Mouse (Mus musculus) stomach, embryonic 16.5 days (tissue): ENCODE measurements around the gene Slc36a4. TPM values are rescaled to one million over a fixed set of nuclear protein-coding genes. Genes with fewer than 3 reads are reported as not detected.

Source experiments
- ATAC-seq: fragments of 200-750 bp; cut with Nextera tagmentation; 2 replicates; pipeline ENCODE4 v1.8.0; 2017; ENCODE audit warnings: moderate number of reproducible peaks, moderate TSS enrichment; ENCODE audit not compliant: insufficient read depth, low FRiP score
- H3K27ac ChIP-seq: fragments of 300-500 bp; sonication (generic); 2 replicates; pipeline ENCODE4 v1.5.1; 2014; ENCODE audit warnings: low read length
- H3K27me3 ChIP-seq: fragments of 300-500 bp; sonication (generic); 2 replicates; pipeline ENCODE4 v1.6.1; 2014; ENCODE audit warnings: low read length, control low read depth, mixed read lengths; ENCODE audit not compliant: control insufficient read depth, insufficient read depth
- H3K36me3 ChIP-seq: fragments of 300-500 bp; sonication (generic); 2 replicates; pipeline ENCODE4 v1.6.1; 2014; ENCODE audit warnings: low read length; ENCODE audit not compliant: control insufficient read depth, insufficient read depth
- H3K4me1 ChIP-seq: fragments of 300-500 bp; sonication (generic); 2 replicates; pipeline ENCODE4 v1.6.1; 2014; ENCODE audit warnings: low read length, control low read depth, mixed read lengths; ENCODE audit not compliant: control insufficient read depth, insufficient read depth
- H3K4me2 ChIP-seq: fragments of 300-500 bp; sonication (generic); 2 replicates; pipeline ENCODE4 v1.6.1; 2014; ENCODE audit warnings: low read depth, low read length, mixed read lengths
- H3K4me3 ChIP-seq: fragments of 300-500 bp; sonication (generic); replicated peaks from 2 replicates; pipeline ENCODE4 v1.5.1; 2014; ENCODE audit warnings: mild to moderate bottlenecking, low read length
- H3K9ac ChIP-seq: fragments of 300-500 bp; sonication (generic); 2 replicates; pipeline ENCODE4 v1.6.1; 2014; ENCODE audit warnings: low read length
- H3K9me3 ChIP-seq: fragments of 300-500 bp; sonication (generic); replicated peaks from 2 replicates; pipeline ENCODE4 v1.6.1; 2016; ENCODE audit warnings: low read length, control low read depth; ENCODE audit not compliant: control insufficient read depth
- WGBS: fragments of 180-500 bp; shearing (Covaris S2); extraction: QIAGEN DNeasy Blood & Tissue Kit; methylation state at CpG from one replicate; pipeline ENCODE4 v1.1.7; 2014; 5-methylcytosine and 5-hydroxymethylcytosine counted together
- polyA plus RNA-seq: library from polyadenylated mRNA; unstranded; fragments of >200 nt; fragmentation: Nextera tagmentation; extraction: Ambion mirVana; gene quantifications from 2 replicates; pipeline ENCODE4 v1.2.1, GENCODE M21; 2015

Gene Slc36a4
- polyA plus RNA-seq, 1 experiment from 2014 or later: 10.6 TPM

DNA sequence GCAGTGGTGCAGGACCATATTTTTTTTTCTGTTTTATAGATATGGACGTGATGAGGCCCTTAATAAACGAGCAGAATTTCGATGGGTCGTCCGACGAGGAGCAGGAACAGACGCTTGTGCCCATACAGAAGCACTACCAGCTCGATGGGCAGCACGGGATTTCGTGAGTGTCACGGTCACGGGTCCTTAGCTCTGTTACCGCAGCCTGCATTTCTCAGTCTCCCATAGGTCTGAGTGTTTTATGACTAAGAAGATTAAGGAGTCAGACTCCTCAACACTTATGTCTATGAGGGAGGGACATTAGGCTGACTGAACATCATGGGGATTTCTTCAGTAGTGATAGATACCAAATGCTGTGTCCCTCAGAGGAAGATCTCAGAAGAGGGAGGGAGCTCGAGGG lies 10.1 kb downstream of the Slc36a4 start:
- Histone ChIP-seq H3K36me3 (0 out of 2 replicates have a peak, but pooled peaks cover 6% of the 10 kb centered on the region), H3K9ac (no peak overlapping the region), H3K9me3 (no peaks in the 10 kb centered on the region), H3K4me2 (no peak overlapping the region), H3K4me3 (no peak overlapping the region), H3K27me3 (no peaks in the 10 kb centered on the region), H3K27ac (no peak overlapping the region), H3K4me1 (no peaks in the 10 kb centered on the region)
- no peak for ATAC-seq
- WGBS: 86% methylated on average over 14 of the region's 14 CpGs

DNA sequence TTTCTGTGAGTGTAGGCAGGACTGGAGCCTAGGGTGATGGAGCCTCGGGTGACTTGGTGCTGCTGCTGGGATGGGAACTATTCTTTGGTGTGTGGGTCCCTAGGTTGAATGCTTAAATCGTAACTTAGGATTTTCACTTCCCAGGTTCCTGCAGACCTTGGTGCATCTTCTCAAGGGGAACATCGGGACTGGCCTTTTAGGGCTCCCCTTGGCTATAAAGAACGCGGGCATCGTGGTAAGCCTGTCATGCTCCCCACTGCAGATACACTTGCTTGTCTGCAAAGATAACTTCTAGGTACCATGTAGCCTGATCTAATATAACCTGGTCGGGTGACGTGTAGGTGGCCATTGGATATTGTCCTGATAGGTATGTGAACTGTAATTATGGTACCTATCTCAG lies 11.0 kb downstream of the Slc36a4 start:
- H3K36me3 ChIP-seq: 0 out of 2 replicates have a peak, but pooled peaks cover 6% of the 10 kb centered on the region
- no peak overlapping the region for H3K4me3 ChIP-seq
- H3K27me3 ChIP-seq: no peaks in the 10 kb centered on the region
- WGBS: 90% methylated on average over 8 of the region's 8 CpGs
- H3K4me1 ChIP-seq: no peaks in the 10 kb centered on the region
- H3K27ac ChIP-seq: no peak overlapping the region
- ATAC-seq: no peak
- no peak overlapping the region for H3K4me2 ChIP-seq
- no peak overlapping the region for H3K9ac ChIP-seq
- H3K9me3 ChIP-seq: no peaks in the 10 kb centered on the region

GRCm38 (mm10) chr9:15721226-15721833 lies 11.8 kb downstream of the Slc36a4 start:
- Histone ChIP-seq H3K4me2 (no peak overlapping the region), H3K9me3 (no peaks in the 10 kb centered on the region), H3K36me3 (0 out of 2 replicates have a peak, but pooled peaks cover 6% of the 10 kb centered on the region), H3K27ac (no peak overlapping the region), H3K9ac (no peak overlapping the region), H3K27me3 (no peaks in the 10 kb centered on the region), H3K4me3 (no peak overlapping the region), H3K4me1 (no peaks in the 10 kb centered on the region)
- WGBS: 67% methylated on average over 6 of the region's 6 CpGs
- ATAC-seq: no peak; the same call in 1 of the 2 replicates

DNA sequence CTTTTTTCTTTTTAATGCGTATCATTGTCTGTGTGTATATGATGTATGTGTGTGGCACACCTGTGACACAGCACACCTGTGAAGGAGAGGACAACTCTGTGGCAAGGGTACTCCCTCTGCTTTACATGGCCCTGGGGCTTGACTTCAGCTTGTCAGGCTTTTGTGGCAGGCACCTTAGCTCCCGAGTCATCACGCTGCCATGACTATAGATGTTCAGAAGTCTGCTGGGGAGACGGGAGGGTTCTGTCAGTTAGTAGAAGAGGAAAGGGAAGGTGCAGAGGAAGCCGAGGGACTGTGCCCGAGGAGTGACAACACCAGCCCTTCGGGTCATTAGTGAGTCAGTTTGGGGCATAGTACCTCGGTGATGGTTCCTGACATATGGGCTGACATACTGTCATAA lies 13.0 kb downstream of the Slc36a4 start:
- H3K36me3 ChIP-seq: peaks cover 6% of the 10 kb centered on the region; the same call in 1 of the 2 replicates
- WGBS: 86% methylated on average over 8 of the region's 8 CpGs
- no peaks in the 10 kb centered on the region for H3K4me1 ChIP-seq
- no peak overlapping the region for H3K9ac ChIP-seq
- H3K9me3 ChIP-seq: no peaks in the 10 kb centered on the region
- no peaks in the 10 kb centered on the region for H3K27me3 ChIP-seq
- H3K4me3 ChIP-seq: no peak overlapping the region
- no peak overlapping the region for H3K4me2 ChIP-seq
- H3K27ac ChIP-seq: no peak overlapping the region
- ATAC-seq: no peak

DNA sequence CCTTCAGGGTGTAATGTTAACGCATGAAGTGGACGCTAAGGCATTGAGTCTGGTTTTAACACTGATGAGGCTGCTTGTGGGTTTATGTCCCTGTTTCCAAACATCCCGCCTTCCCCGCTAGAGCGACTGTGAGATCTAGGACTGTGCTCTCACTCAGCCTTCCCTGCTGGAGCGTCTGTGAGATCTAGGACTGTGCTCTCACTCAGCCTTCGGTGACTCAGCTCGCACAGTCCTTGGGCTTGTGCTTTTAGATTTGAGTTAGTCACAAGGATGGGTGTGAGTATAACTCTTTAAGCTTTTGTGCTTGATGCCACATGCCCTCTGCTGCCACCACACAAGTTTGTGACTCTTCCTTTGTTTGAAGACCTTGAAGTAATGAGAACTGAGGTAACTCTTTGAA lies 17.6 kb downstream of the Slc36a4 start:
- Histone ChIP-seq H3K36me3 (peaks cover 9% of the 10 kb centered on the region; the same call in 1 of the 2 replicates), H3K27me3 (no peaks in the 10 kb centered on the region), H3K9me3 (no peaks in the 10 kb centered on the region), H3K9ac (no peak overlapping the region), H3K27ac (no peak overlapping the region), H3K4me1 (no peaks in the 10 kb centered on the region), H3K4me2 (no peak overlapping the region), H3K4me3 (no peak overlapping the region)
- no peak for ATAC-seq
- 94% methylated on average over 8 of the region's 8 CpGs for WGBS

GRCm38 (mm10) chr9:15731758-15732748 lies 22.5 kb downstream of the Slc36a4 start:
- no peak overlapping the region for H3K9ac ChIP-seq
- H3K4me2 ChIP-seq: no peak overlapping the region
- 78% methylated on average over 13 of the region's 13 CpGs for WGBS
- no peak for ATAC-seq
- no peak overlapping the region for H3K27ac ChIP-seq
- no peaks in the 10 kb centered on the region for H3K4me1 ChIP-seq
- H3K36me3 ChIP-seq: peaks cover 3% of the 10 kb centered on the region; the same call in 1 of the 2 replicates
- no peaks in the 10 kb centered on the region for H3K27me3 ChIP-seq
- no peaks in the 10 kb centered on the region for H3K9me3 ChIP-seq
- no peak overlapping the region for H3K4me3 ChIP-seq

DNA sequence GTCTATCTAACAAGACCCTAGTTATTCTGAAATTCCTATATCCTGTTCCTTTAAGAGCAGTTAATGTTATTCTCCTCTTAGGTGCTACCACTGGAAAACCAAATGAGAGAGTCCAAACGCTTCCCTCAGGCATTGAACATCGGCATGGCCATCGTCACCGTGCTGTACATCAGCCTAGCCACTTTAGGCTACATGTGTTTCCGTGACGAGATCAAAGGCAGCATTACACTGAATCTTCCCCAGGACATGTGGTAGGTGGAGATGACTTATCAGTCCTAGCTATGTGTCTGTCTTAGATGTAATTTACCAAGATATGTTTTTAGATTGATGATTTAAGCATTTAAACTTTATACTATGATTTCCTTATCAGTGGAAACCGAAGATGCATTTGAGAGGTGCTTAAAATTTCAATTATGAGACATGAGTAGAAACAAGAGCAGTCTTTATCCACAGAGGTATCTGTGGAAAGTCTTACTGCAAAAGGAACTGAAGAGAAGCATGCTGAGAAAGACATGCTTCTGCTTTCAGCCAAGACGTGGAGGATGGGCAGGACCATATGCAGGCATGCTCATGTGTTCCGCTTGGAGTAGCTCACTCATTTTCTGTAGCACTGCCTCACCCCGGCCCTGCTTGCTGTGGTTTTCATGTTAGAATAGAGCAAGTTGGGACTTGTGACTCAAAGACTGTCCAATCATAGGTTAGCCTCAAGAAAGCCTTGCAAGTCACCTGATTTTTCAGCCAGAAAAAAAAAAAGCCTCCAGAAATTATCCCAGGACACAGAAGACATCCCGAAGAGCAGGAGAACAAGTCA lies 24.7 kb downstream of the Slc36a4 start:
- peaks cover 13% of the 10 kb centered on the region for H3K36me3 ChIP-seq
- no peak overlapping the region for H3K27ac ChIP-seq
- H3K4me2 ChIP-seq: no peak overlapping the region
- no peaks in the 10 kb centered on the region for H3K4me1 ChIP-seq
- H3K9me3 ChIP-seq: no peaks in the 10 kb centered on the region
- no peak overlapping the region for H3K9ac ChIP-seq
- no peaks in the 10 kb centered on the region for H3K27me3 ChIP-seq
- no peak for ATAC-seq
- no peak overlapping the region for H3K4me3 ChIP-seq
- 86% methylated on average over 11 of the region's 11 CpGs for WGBS

GRCm38 (mm10) chr9:15734867-15735131 lies 25.3 kb downstream of the Slc36a4 start:
- Histone ChIP-seq H3K4me2 (no peak overlapping the region), H3K4me1 (no peaks in the 10 kb centered on the region), H3K27me3 (no peaks in the 10 kb centered on the region), H3K27ac (no peak overlapping the region), H3K9me3 (no peaks in the 10 kb centered on the region), H3K9ac (no peak overlapping the region), H3K36me3 (peaks cover 14% of the 10 kb centered on the region), H3K4me3 (no peak overlapping the region)
- ATAC-seq: no peak
- WGBS: 89% methylated on average over 6 of the region's 6 CpGs

DNA sequence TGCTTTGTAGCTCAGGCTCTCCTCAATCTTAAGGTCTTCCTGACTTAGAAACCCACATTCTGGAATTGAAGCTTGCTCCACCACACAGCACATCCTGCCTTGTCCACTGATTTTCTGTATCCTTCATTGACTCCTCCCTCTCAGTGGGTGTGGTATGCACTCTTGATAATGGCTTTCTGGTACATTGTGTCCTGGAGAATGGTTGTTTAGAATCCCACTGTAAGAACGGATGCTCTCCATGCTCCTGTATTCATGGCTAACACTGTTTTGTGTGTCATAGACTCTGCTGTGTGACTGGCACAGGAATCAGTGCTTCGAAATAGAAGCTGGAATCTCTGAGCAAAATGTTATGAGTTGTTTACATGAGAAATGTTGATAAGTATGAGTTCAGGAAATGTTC lies 28.0 kb downstream of the Slc36a4 start:
- ATAC-seq: no peak
- no peak overlapping the region for H3K9ac ChIP-seq
- H3K4me2 ChIP-seq: no peak overlapping the region
- H3K4me1 ChIP-seq: no peaks in the 10 kb centered on the region
- H3K4me3 ChIP-seq: no peak overlapping the region
- H3K36me3 ChIP-seq: peaks cover 14% of the 10 kb centered on the region
- whole genome bisulfite sequencing: 79% methylated on average over 2 of the region's 2 CpGs
- H3K27me3 ChIP-seq: no peaks in the 10 kb centered on the region
- H3K27ac ChIP-seq: no peak overlapping the region
- H3K9me3 ChIP-seq: no peaks in the 10 kb centered on the region
